Mouse (Mus musculus): Measurements from ENCODE around the gene Thrsp. TPM values are rescaled to one million over a fixed set of nuclear protein-coding genes. Genes with fewer than 3 reads are reported as not detected.
"Not testable (repeated sequence)": the region's sequence is repeated elsewhere in the genome, so short reads cannot be mapped to it uniquely, and the experiment has no call there.

Gene Thrsp
- 0.36 and 0.92 TPM in 2 replicates for polyA plus RNA-seq (2015; fragmentation: Nextera tagmentation; extraction: Ambion mirVana)

- H3K9me3 ChIP-seq (replicated peaks; ENCODE audit: control insufficient read depth, low read length): no peaks in the 10 kb centered on the region
- H3K27ac ChIP-seq (ENCODE audit: low read length): no peak within 1 kb of the TSS
- no peaks in the 10 kb centered on the region for H3K4me1 ChIP-seq (ENCODE audit: control insufficient read depth, low read depth, low read length)
- no peak within 1 kb of the TSS for H3K4me2 ChIP-seq (ENCODE audit: low read depth, low read length)
- H3K27me3 ChIP-seq (ENCODE audit: control insufficient read depth, insufficient read depth, low read depth, low read length): no peaks in the 10 kb centered on the region
- ATAC-seq (ENCODE audit: low read depth): no peak; the same call in 1 of the 2 replicates
- H3K9ac ChIP-seq (ENCODE audit: low read depth, low read length): no peak within 1 kb of the TSS
- H3K4me3 ChIP-seq (ENCODE audit: low read depth, low read length): no peak within 1 kb of the TSS
- H3K36me3 ChIP-seq (ENCODE audit: control insufficient read depth, insufficient read depth): no peaks in the 10 kb centered on the region
- WGBS (ENCODE audit: insufficient replicate concordance): 63% methylated on average over 25 of the region's 25 CpGs
Measured at GRCm38 (mm10) chr7:97416906-97417777, at the start of gene Thrsp. Gene Thrsp (minus strand): TSS chr7:97417730.

GRCm38 (mm10) chr7:97455577-97455976 lies 38.0 kb upstream of the Thrsp start:
- ATAC-seq (ENCODE audit: low read depth): no peak
- Histone ChIP-seq H3K9me3 (replicated peaks; ENCODE audit: control insufficient read depth, low read length) (no peaks in the 10 kb centered on the region), H3K27me3 (ENCODE audit: control insufficient read depth, insufficient read depth, low read depth, low read length) (no peaks in the 10 kb centered on the region), H3K27ac (ENCODE audit: low read length) (no peak overlapping the region), H3K36me3 (ENCODE audit: control insufficient read depth, insufficient read depth) (peaks cover 9% of the 10 kb centered on the region), H3K4me1 (ENCODE audit: control insufficient read depth, low read depth, low read length) (peaks cover 24% of the 10 kb centered on the region), H3K9ac (ENCODE audit: low read depth, low read length) (no peak overlapping the region), H3K4me2 (ENCODE audit: low read depth, low read length) (no peak overlapping the region), H3K4me3 (ENCODE audit: low read depth, low read length) (no peak overlapping the region)
- WGBS (ENCODE audit: insufficient replicate concordance): 41% methylated on average over 3 of the region's 3 CpGs

- Histone ChIP-seq H3K4me3 (ENCODE audit: low read depth, low read length) (peak overlapping the region; percentile 70), H3K4me1 (ENCODE audit: control insufficient read depth, low read depth, low read length) (peaks cover 24% of the 10 kb centered on the region), H3K27me3 (ENCODE audit: control insufficient read depth, insufficient read depth, low read depth, low read length) (no peaks in the 10 kb centered on the region), H3K36me3 (ENCODE audit: control insufficient read depth, insufficient read depth) (peaks cover 9% of the 10 kb centered on the region), H3K4me2 (ENCODE audit: low read depth, low read length) (peak overlapping the region; percentile 53), H3K27ac (ENCODE audit: low read length) (no peak overlapping the region), H3K9me3 (replicated peaks; ENCODE audit: control insufficient read depth, low read length) (no peaks in the 10 kb centered on the region), H3K9ac (ENCODE audit: low read depth, low read length) (0 out of 2 replicates have a peak overlapping the region, but pooled peaks have one; percentile 11)
- no peak for ATAC-seq (ENCODE audit: low read depth)
- 89% methylated on average over 10 of the region's 10 CpGs for whole genome bisulfite sequencing (ENCODE audit: insufficient replicate concordance)
Measured at GRCm38 (mm10) chr7:97454795-97455194, 37.3 kb upstream of the Thrsp start.

- peak overlapping the region; percentile 97 for H3K27ac ChIP-seq (ENCODE audit: low read length)
- H3K4me1 ChIP-seq (ENCODE audit: control insufficient read depth, low read depth, low read length): peaks cover 24% of the 10 kb centered on the region
- WGBS (ENCODE audit: insufficient replicate concordance): 0% methylated on average over 27 of the region's 27 CpGs
- peak overlapping the region; percentile 70 for H3K4me3 ChIP-seq (ENCODE audit: low read depth, low read length)
- no peaks in the 10 kb centered on the region for H3K9me3 ChIP-seq (replicated peaks; ENCODE audit: control insufficient read depth, low read length)
- H3K4me2 ChIP-seq (ENCODE audit: low read depth, low read length): peak overlapping the region; percentile 78
- H3K9ac ChIP-seq (ENCODE audit: low read depth, low read length): peak overlapping the region; percentile 79
- H3K27me3 ChIP-seq (ENCODE audit: control insufficient read depth, insufficient read depth, low read depth, low read length): no peaks in the 10 kb centered on the region
- peaks cover 9% of the 10 kb centered on the region for H3K36me3 ChIP-seq (ENCODE audit: control insufficient read depth, insufficient read depth)
- peak; percentile 99 for ATAC-seq (ENCODE audit: low read depth)
Measured at GRCm38 (mm10) chr7:97453141-97453921, 35.8 kb upstream of the Thrsp start.

GRCm38 (mm10) chr7:97452196-97452595 lies 34.7 kb upstream of the Thrsp start:
- H3K27ac ChIP-seq (ENCODE audit: low read length): peak overlapping the region; percentile 97
- H3K9ac ChIP-seq (ENCODE audit: low read depth, low read length): no peak overlapping the region
- 46% methylated on average over 6 of the region's 6 CpGs for WGBS (ENCODE audit: insufficient replicate concordance)
- peaks cover under 1% of the 10 kb centered on the region for H3K36me3 ChIP-seq (ENCODE audit: control insufficient read depth, insufficient read depth)
- peaks cover 24% of the 10 kb centered on the region for H3K4me1 ChIP-seq (ENCODE audit: control insufficient read depth, low read depth, low read length)
- no peaks in the 10 kb centered on the region for H3K9me3 ChIP-seq (replicated peaks; ENCODE audit: control insufficient read depth, low read length)
- H3K27me3 ChIP-seq (ENCODE audit: control insufficient read depth, insufficient read depth, low read depth, low read length): no peaks in the 10 kb centered on the region
- peak overlapping the region; percentile 78; the same call in 1 of the 2 replicates for H3K4me2 ChIP-seq (ENCODE audit: low read depth, low read length)
- no peak overlapping the region for H3K4me3 ChIP-seq (ENCODE audit: low read depth, low read length)
- ATAC-seq (ENCODE audit: low read depth): no peak

GRCm38 (mm10) chr7:97451023-97451422 lies 33.5 kb upstream of the Thrsp start, which contains the start of gene Kctd14:
Gene Kctd14 (plus strand): TSS chr7:97451323.
- not testable (repeated sequence) for H3K9ac ChIP-seq (ENCODE audit: low read depth, low read length); H3K27me3 ChIP-seq (ENCODE audit: control insufficient read depth, insufficient read depth, low read depth, low read length); ATAC-seq (ENCODE audit: low read depth); H3K4me3 ChIP-seq (ENCODE audit: low read depth, low read length); H3K36me3 ChIP-seq (ENCODE audit: control insufficient read depth, insufficient read depth); H3K9me3 ChIP-seq (replicated peaks; ENCODE audit: control insufficient read depth, low read length)
- Histone ChIP-seq H3K4me2 (ENCODE audit: low read depth, low read length) (peak within 1 kb of the TSS; percentile 78; the same call in 1 of the 2 replicates), H3K27ac (ENCODE audit: low read length) (peak within 1 kb of the TSS; percentile 97), H3K4me1 (ENCODE audit: control insufficient read depth, low read depth, low read length) (peaks cover 24% of the 10 kb centered on the region)
- 35% methylated on average over 2 of the region's 2 CpGs for WGBS (ENCODE audit: insufficient replicate concordance)

- H3K27ac ChIP-seq (ENCODE audit: low read length): no peak overlapping the region
- no peaks in the 10 kb centered on the region for H3K9me3 ChIP-seq (replicated peaks; ENCODE audit: control insufficient read depth, low read length)
- ATAC-seq (ENCODE audit: low read depth): no peak
- no peak overlapping the region for H3K4me3 ChIP-seq (ENCODE audit: low read depth, low read length)
- no peaks in the 10 kb centered on the region for H3K36me3 ChIP-seq (ENCODE audit: control insufficient read depth, insufficient read depth)
- H3K4me2 ChIP-seq (ENCODE audit: low read depth, low read length): no peak overlapping the region
- peaks cover 9% of the 10 kb centered on the region for H3K4me1 ChIP-seq (ENCODE audit: control insufficient read depth, low read depth, low read length)
- H3K27me3 ChIP-seq (ENCODE audit: control insufficient read depth, insufficient read depth, low read depth, low read length): no peaks in the 10 kb centered on the region
- no peak overlapping the region for H3K9ac ChIP-seq (ENCODE audit: low read depth, low read length)
- WGBS (ENCODE audit: insufficient replicate concordance): 52% methylated on average over 6 of the region's 6 CpGs
Measured at GRCm38 (mm10) chr7:97447050-97447531, 29.6 kb upstream of the Thrsp start.

- no peak for ATAC-seq (ENCODE audit: low read depth)
- H3K4me1 ChIP-seq (ENCODE audit: control insufficient read depth, low read depth, low read length): peaks cover 1% of the 10 kb centered on the region
- WGBS (ENCODE audit: insufficient replicate concordance): 65% methylated on average over 6 of the region's 6 CpGs
- H3K9ac ChIP-seq (ENCODE audit: low read depth, low read length): no peak overlapping the region
- no peak overlapping the region for H3K27ac ChIP-seq (ENCODE audit: low read length)
- no peaks in the 10 kb centered on the region for H3K27me3 ChIP-seq (ENCODE audit: control insufficient read depth, insufficient read depth, low read depth, low read length)
- H3K9me3 ChIP-seq (replicated peaks; ENCODE audit: control insufficient read depth, low read length): no peaks in the 10 kb centered on the region
- H3K36me3 ChIP-seq (ENCODE audit: control insufficient read depth, insufficient read depth): no peaks in the 10 kb centered on the region
- no peak overlapping the region for H3K4me3 ChIP-seq (ENCODE audit: low read depth, low read length)
- H3K4me2 ChIP-seq (ENCODE audit: low read depth, low read length): no peak overlapping the region
Measured at GRCm38 (mm10) chr7:97446171-97446925, 28.8 kb upstream of the Thrsp start.
